Mouse (Mus musculus) thymus, adult 2 months (tissue): Measurements from ENCODE around the gene Tmem234. TPM values are rescaled to one million over a fixed set of nuclear protein-coding genes. Genes with fewer than 3 reads are reported as not detected.

Experiments
- DNase-seq: peaks from one replicate; pipeline ENCODE4 v3.0.0; 2021
- H3K27ac ChIP-seq: fragments of 200-500 bp; 2 replicates; pipeline ENCODE4 v1.5.1; 2012; ENCODE audit warnings: low read length, control low read depth; ENCODE audit not compliant: control insufficient read depth, insufficient read depth
- H3K27me3 ChIP-seq: fragments of 200-500 bp; 2 replicates; pipeline ENCODE4 v1.6.1; 2012; ENCODE audit warnings: mild to moderate bottlenecking, low read length, moderate library complexity, mixed read lengths; ENCODE audit not compliant: control insufficient read depth, insufficient read depth
- H3K36me3 ChIP-seq: fragments of 200-500 bp; 2 replicates; pipeline ENCODE4 v1.6.1; 2012; ENCODE audit warnings: mild to moderate bottlenecking, low read length, moderate library complexity; ENCODE audit not compliant: control insufficient read depth, insufficient read depth
- H3K4me1 ChIP-seq: fragments of 200-500 bp; replicated peaks from 2 replicates; pipeline ENCODE4 v1.6.1; 2012; ENCODE audit warnings: low read length; ENCODE audit not compliant: control insufficient read depth, insufficient read depth
- H3K4me3 ChIP-seq: fragments of 200-500 bp; 2 replicates; pipeline ENCODE4 v1.5.1; 2012; ENCODE audit warnings: mild to moderate bottlenecking, low read length, control low read depth, moderate library complexity; ENCODE audit not compliant: control insufficient read depth, insufficient read depth
- CTCF ChIP-seq: fragments of 200-500 bp; IDR thresholded peaks from 2 replicates; pipeline ENCODE4 v1.5.1; 2012; ENCODE audit warnings: mild to moderate bottlenecking, control low read depth, low read length, moderate library complexity, borderline replicate concordance; ENCODE audit not compliant: control insufficient read depth, poor library complexity, insufficient read depth; ENCODE audit errors: extremely low read depth
- POLR2A ChIP-seq: fragments of 200-500 bp; IDR thresholded peaks from 2 replicates; pipeline ENCODE4 v1.6.1; 2012; ENCODE audit warnings: mild to moderate bottlenecking, low read length, control low read depth, moderate library complexity; ENCODE audit not compliant: control insufficient read depth, poor library complexity, insufficient read depth; ENCODE audit errors: extremely low read depth
- WGBS: fragments of 180-500 bp; shearing (Covaris S2); methylation state at CpG from one replicate; pipeline ENCODE4 v1.1.7; 2018; 5-methylcytosine and 5-hydroxymethylcytosine counted together
- polyA plus RNA-seq: library from polyadenylated mRNA; depleted of rRNA; stranded (reverse); fragments of >200 nt; gene quantifications from 2 replicates; pipeline ENCODE4 v1.2.3, GENCODE M21; 2012

The Tmem234 gene
- polyA plus RNA-seq, 1 experiment: 257 TPM

- Histone ChIP-seq H3K4me1 (peaks cover 65% of the 10 kb centered on the region), H3K27me3 (no peaks in the 10 kb centered on the region), H3K4me3 (no peak overlapping the region), H3K27ac (peak overlapping the region; percentile 25; the same call in 1 of the 2 replicates), H3K36me3 (peaks cover 7% of the 10 kb centered on the region)
- whole genome bisulfite sequencing: 83% methylated on average over 6 of the region's 6 CpGs
- no peak for DNase-seq
- TF ChIP-seq POLR2A (no peak), CTCF (no peak)
These were observed 30.4 kb upstream of the Tmem234 start for GRCm38 (mm10) chr4:129570028-129570427.

- H3K4me1 ChIP-seq: peaks cover 60% of the 10 kb centered on the region
- TF ChIP-seq POLR2A (no peak), CTCF (no peak)
- 47% methylated on average over 8 of the region's 8 CpGs for WGBS
- peak overlapping the region; percentile 60 for H3K4me3 ChIP-seq
- H3K27me3 ChIP-seq: no peaks in the 10 kb centered on the region
- peaks cover 4% of the 10 kb centered on the region for H3K36me3 ChIP-seq
- DNase-seq: no peak
- H3K27ac ChIP-seq: peak overlapping the region; percentile 91
These were observed 28.9 kb upstream of the Tmem234 start for GRCm38 (mm10) chr4:129571551-129572084.

GRCm38 (mm10) chr4:129572236-129573092 is 28.0 kb upstream of the Tmem234 start:
- Histone ChIP-seq H3K27ac (peak overlapping the region; percentile 91), H3K36me3 (no peaks in the 10 kb centered on the region; the same call in 1 of the 2 replicates), H3K4me1 (peaks cover 62% of the 10 kb centered on the region), H3K4me3 (peak overlapping the region; percentile 60), H3K27me3 (no peaks in the 10 kb centered on the region)
- 69% methylated on average over 13 of the region's 13 CpGs for WGBS
- DNase-seq: no peak
- no peak for TF ChIP-seq CTCF
- TF ChIP-seq POLR2A: no peak

- Histone ChIP-seq H3K27me3 (no peaks in the 10 kb centered on the region), H3K27ac (peak overlapping the region; percentile 91), H3K4me3 (peak overlapping the region; percentile 60), H3K4me1 (peaks cover 64% of the 10 kb centered on the region), H3K36me3 (no peaks in the 10 kb centered on the region; the same call in 1 of the 2 replicates)
- 76% methylated on average over 4 of the region's 4 CpGs for WGBS
- DNase-seq: no peak
- no peak for TF ChIP-seq CTCF
- TF ChIP-seq POLR2A: no peak
These were observed 27.4 kb upstream of the Tmem234 start for GRCm38 (mm10) chr4:129573093-129573370.

- no peaks in the 10 kb centered on the region; the same call in 1 of the 2 replicates for H3K36me3 ChIP-seq
- 3% methylated on average over 8 of the region's 8 CpGs for whole genome bisulfite sequencing
- peak; percentile 89 for DNase-seq
- H3K4me1 ChIP-seq: peaks cover 63% of the 10 kb centered on the region
- TF ChIP-seq CTCF: no peak
- peak; percentile 85; the same call in 1 of the 2 replicates for TF ChIP-seq POLR2A
- H3K27me3 ChIP-seq: no peaks in the 10 kb centered on the region
- H3K27ac ChIP-seq: peak within 1 kb of the TSS; percentile 93
- peak within 1 kb of the TSS; percentile 60 for H3K4me3 ChIP-seq
These were observed 27.0 kb upstream of the Tmem234 start, which contains the start of gene Lck for GRCm38 (mm10) chr4:129573430-129573829. Gene Lck (minus strand): TSS chr4:129573641.

- TF ChIP-seq CTCF (no peak), POLR2A (peak; percentile 45; the same call in 1 of the 2 replicates)
- DNase-seq: peak; percentile 93
These were observed 25.2 kb upstream of the Tmem234 start for GRCm38 (mm10) chr4:129575171-129575844.

GRCm38 (mm10) chr4:129576863-129577491 is 23.5 kb upstream of the Tmem234 start:
- Histone ChIP-seq H3K36me3 (no peaks in the 10 kb centered on the region), H3K27me3 (no peaks in the 10 kb centered on the region), H3K4me1 (peaks cover 56% of the 10 kb centered on the region), H3K27ac (peak overlapping the region; percentile 93), H3K4me3 (peak overlapping the region; percentile 49)
- peak; percentile 85 for DNase-seq
- 29% methylated on average over 21 of the region's 21 CpGs for WGBS
- peak; percentile 85 for TF ChIP-seq CTCF
- 0 out of 2 replicates have a peak, but pooled peaks have one; percentile 33 for TF ChIP-seq POLR2A

More at GRCm38 (mm10) chr4:129575171-129575844, 25.2 kb upstream of the Tmem234 start:
- Histone ChIP-seq H3K36me3 (no peaks in the 10 kb centered on the region), H3K4me1 (peaks cover 64% of the 10 kb centered on the region), H3K4me3 (peak overlapping the region; percentile 48), H3K27me3 (no peaks in the 10 kb centered on the region), H3K27ac (peak overlapping the region; percentile 98)
- WGBS: 3% methylated on average over 7 of the region's 8 CpGs
